Mouse (Mus musculus) heart, embryonic 13.5 days (tissue): ENCODE measurements around the gene Akirin2. TPM values are rescaled to one million over a fixed set of nuclear protein-coding genes. Genes with fewer than 3 reads are reported as not detected.
A peak's percentile ranks its signal among the peaks of the same experiment; 100 is the strongest.

Experiments
- ATAC-seq: fragments of 200-750 bp; cut with Nextera tagmentation; 2 replicates; pipeline ENCODE4 v1.8.0; 2017; ENCODE audit warnings: moderate TSS enrichment; ENCODE audit not compliant: insufficient number of reproducible peaks, low FRiP score, low TSS enrichment; ENCODE audit errors: extremely low read depth
- H3K27ac ChIP-seq: fragments of 300-500 bp; sonication (generic); replicated peaks from 2 replicates; pipeline ENCODE4 v1.5.1; 2015; ENCODE audit warnings: moderate library complexity, mild to moderate bottlenecking, inconsistent platforms
- H3K27me3 ChIP-seq: fragments of 300-500 bp; sonication (generic); replicated peaks from 2 replicates; pipeline ENCODE4 v1.6.1; 2015; ENCODE audit warnings: mild to moderate bottlenecking, inconsistent platforms
- H3K36me3 ChIP-seq: fragments of 300-500 bp; sonication (generic); 2 replicates; pipeline ENCODE4 v1.6.1; 2015; ENCODE audit warnings: mild to moderate bottlenecking, inconsistent platforms
- H3K4me1 ChIP-seq: fragments of 300-500 bp; sonication (generic); 2 replicates; pipeline ENCODE4 v1.6.1; 2015; ENCODE audit warnings: inconsistent platforms
- H3K4me2 ChIP-seq: fragments of 300-500 bp; sonication (generic); 2 replicates; pipeline ENCODE4 v1.6.1; 2015; ENCODE audit warnings: inconsistent platforms, mild to moderate bottlenecking, moderate library complexity
- H3K4me3 ChIP-seq: fragments of 300-500 bp; sonication (generic); 2 replicates; pipeline ENCODE4 v1.5.1; 2015; ENCODE audit warnings: moderate library complexity, mild to moderate bottlenecking, inconsistent platforms
- H3K9ac ChIP-seq: fragments of 300-500 bp; sonication (generic); 2 replicates; pipeline ENCODE4 v1.6.1; 2015; ENCODE audit warnings: inconsistent platforms, mild to moderate bottlenecking, moderate library complexity
- H3K9me3 ChIP-seq: fragments of 300-500 bp; sonication (generic); 2 replicates; pipeline ENCODE4 v1.6.1; 2016; ENCODE audit warnings: inconsistent platforms
- WGBS: fragments of 180-500 bp; shearing (Covaris S2); methylation state at CpG from one replicate; pipeline ENCODE4 v1.1.7; 2015; ENCODE audit warnings: mixed read lengths; 5-methylcytosine and 5-hydroxymethylcytosine counted together
- polyA plus RNA-seq: library from polyadenylated mRNA; unstranded; fragments of >200 nt; fragmentation: Nextera tagmentation; extraction: Ambion mirVana; gene quantifications from 2 replicates; pipeline ENCODE4 v1.2.1, GENCODE M21; 2015

The Akirin2 gene
- polyA plus RNA-seq, 1 experiment from 2014 or later, result 36.9 TPM

- Histone ChIP-seq H3K9me3 (no peaks in the 10 kb centered on the region), H3K4me3 (no peak overlapping the region), H3K27me3 (no peaks in the 10 kb centered on the region), H3K36me3 (peaks cover 70% of the 10 kb centered on the region), H3K9ac (peak overlapping the region; percentile 21; the same call in 1 of the 2 replicates), H3K4me2 (peak overlapping the region; percentile 20; the same call in 1 of the 2 replicates), H3K27ac (peak overlapping the region; percentile 63), H3K4me1 (peaks cover 19% of the 10 kb centered on the region)
- ATAC-seq, result no peak
- WGBS, result 56% methylated on average over 7 of the region's 7 CpGs
Measured at GRCm38 (mm10) chr4:34584871-34585607, 34.3 kb downstream of the Akirin2 start.

GRCm38 (mm10) chr4:34603123-34603522, 52.4 kb downstream of the Akirin2 start:
- Histone ChIP-seq H3K4me1 (no peaks in the 10 kb centered on the region), H3K36me3 (peaks cover 78% of the 10 kb centered on the region), H3K27me3 (no peaks in the 10 kb centered on the region), H3K4me3 (no peak overlapping the region), H3K4me2 (no peak overlapping the region), H3K9me3 (no peaks in the 10 kb centered on the region), H3K9ac (no peak overlapping the region), H3K27ac (no peak overlapping the region)
- ATAC-seq, result no peak
- WGBS, result 94% methylated on average over 6 of the region's 6 CpGs

GRCm38 (mm10) chr4:34606658-34607057, 55.9 kb downstream of the Akirin2 start:
- no peaks in the 10 kb centered on the region for H3K4me1 ChIP-seq
- H3K36me3 ChIP-seq, result peaks cover 62% of the 10 kb centered on the region
- H3K4me3 ChIP-seq, result no peak overlapping the region
- ATAC-seq, result no peak
- no peak overlapping the region for H3K4me2 ChIP-seq
- no peak overlapping the region for H3K27ac ChIP-seq
- H3K9me3 ChIP-seq, result no peaks in the 10 kb centered on the region
- no peaks in the 10 kb centered on the region for H3K27me3 ChIP-seq
- H3K9ac ChIP-seq, result no peak overlapping the region
- WGBS, result 93% methylated on average over 10 of the region's 10 CpGs

DNA sequence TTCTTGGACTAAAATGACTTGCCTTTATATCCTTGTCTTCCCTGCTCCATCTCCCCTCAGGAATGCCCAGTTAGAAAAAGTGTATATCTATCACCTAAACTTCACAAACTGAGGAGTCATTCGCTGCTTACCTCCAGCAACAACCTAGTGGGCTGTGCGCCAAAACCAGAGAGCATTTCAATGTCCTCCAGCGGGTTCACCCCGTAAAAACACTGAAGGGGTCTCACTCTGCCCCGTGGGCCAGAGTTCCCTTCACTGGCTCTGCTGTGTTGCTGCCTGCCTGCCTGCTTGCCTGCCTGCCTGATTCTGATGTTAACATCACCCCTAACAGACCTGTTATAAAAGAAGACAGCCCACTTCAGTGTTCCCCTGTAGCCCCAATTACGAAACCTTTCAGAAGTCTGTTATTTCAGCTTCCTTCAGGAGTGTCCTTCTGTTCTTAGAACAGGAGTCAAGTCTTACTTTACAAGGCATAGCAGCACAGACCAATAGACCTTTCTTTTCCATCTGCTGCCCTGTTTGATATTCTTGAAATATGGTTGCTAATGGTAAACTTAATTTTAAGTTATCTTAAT, 62.9 kb downstream of the Akirin2 start:
- Histone ChIP-seq H3K4me2 (peak overlapping the region; percentile 71), H3K27me3 (no peaks in the 10 kb centered on the region), H3K4me1 (peaks cover 24% of the 10 kb centered on the region), H3K9me3 (no peaks in the 10 kb centered on the region), H3K27ac (no peak overlapping the region), H3K36me3 (peaks cover 15% of the 10 kb centered on the region), H3K9ac (peak overlapping the region; percentile 91), H3K4me3 (peak overlapping the region; percentile 79)
- 70% methylated on average over 6 of the region's 6 CpGs for WGBS
- no peak for ATAC-seq

DNA sequence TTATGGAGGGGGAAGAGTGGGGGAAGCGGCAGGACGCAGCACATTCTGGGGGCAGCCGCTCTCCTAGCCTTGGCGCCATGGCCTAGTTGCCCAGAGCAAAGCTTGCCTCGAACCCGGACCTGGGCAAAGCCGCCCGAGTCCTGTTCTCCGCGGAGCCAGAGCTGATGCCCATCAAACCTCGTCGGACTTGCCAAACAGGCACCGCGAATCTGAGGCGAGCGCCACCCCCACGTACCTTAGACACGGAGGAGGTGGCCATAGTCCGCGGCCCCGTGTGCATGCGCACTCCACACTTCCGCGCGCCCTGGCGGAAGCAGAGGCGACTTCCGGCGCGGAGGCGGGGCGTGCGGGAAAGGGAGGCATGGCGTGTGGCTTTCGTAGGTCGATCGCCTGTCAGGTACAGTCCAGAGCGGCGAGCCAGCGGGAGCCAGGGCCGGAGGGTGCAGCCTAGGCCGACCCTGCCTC, 63.9 kb downstream of the Akirin2 start, which contains the start of the genes Orc3 and Rars2:
Gene Orc3 (minus strand): TSS at position 315 of the 465 bp plus-strand sequence.
Gene Rars2 (plus strand): TSS at position 328 of the 465 bp plus-strand sequence.
- WGBS, result under 1% methylated on average over 42 of the region's 42 CpGs
- peak within 1 kb of the TSS; percentile 71 for H3K4me2 ChIP-seq
- H3K27ac ChIP-seq, result peak within 1 kb of the TSS; percentile 86
- peaks cover 24% of the 10 kb centered on the region for H3K4me1 ChIP-seq
- peak within 1 kb of the TSS; percentile 79 for H3K4me3 ChIP-seq
- H3K27me3 ChIP-seq, result no peaks in the 10 kb centered on the region
- H3K9me3 ChIP-seq, result no peaks in the 10 kb centered on the region
- H3K9ac ChIP-seq, result peak within 1 kb of the TSS; percentile 91
- ATAC-seq, result peak; percentile 93
- H3K36me3 ChIP-seq, result peaks cover 7% of the 10 kb centered on the region

GRCm38 (mm10) chr4:34615303-34615702, 64.6 kb downstream of the Akirin2 start:
- WGBS, result under 1% methylated on average over 13 of the region's 13 CpGs
- H3K27ac ChIP-seq, result peak overlapping the region; percentile 86
- no peaks in the 10 kb centered on the region for H3K27me3 ChIP-seq
- peaks cover 24% of the 10 kb centered on the region for H3K4me1 ChIP-seq
- H3K9me3 ChIP-seq, result no peaks in the 10 kb centered on the region
- peak overlapping the region; percentile 71 for H3K4me2 ChIP-seq
- peak overlapping the region; percentile 79 for H3K4me3 ChIP-seq
- peak overlapping the region; percentile 91 for H3K9ac ChIP-seq
- H3K36me3 ChIP-seq, result peaks cover 4% of the 10 kb centered on the region; the same call in 1 of the 2 replicates
- no peak for ATAC-seq

GRCm38 (mm10) chr4:34616146-34616545, 65.4 kb downstream of the Akirin2 start:
- no peak for ATAC-seq
- WGBS, result 77% methylated on average over 8 of the region's 8 CpGs
- Histone ChIP-seq H3K27me3 (no peaks in the 10 kb centered on the region), H3K9ac (peak overlapping the region; percentile 91), H3K4me3 (peak overlapping the region; percentile 79), H3K36me3 (peaks cover 4% of the 10 kb centered on the region; the same call in 1 of the 2 replicates), H3K9me3 (no peaks in the 10 kb centered on the region), H3K4me1 (peaks cover 24% of the 10 kb centered on the region), H3K27ac (no peak overlapping the region), H3K4me2 (peak overlapping the region; percentile 71)

Other genes starting within 250 kb of the Akirin2 start
- gene Orc3, start 64.0 kb downstream of the Akirin2 start, polyA plus RNA-seq, result 61.5 and 66.8 TPM in 2 replicates
- 44.6 and 50.8 TPM in 2 replicates for gene Rars2, start 64.0 kb downstream of the Akirin2 start, polyA plus RNA-seq
- 43.9 and 45.4 TPM in 2 replicates for gene Slc35a1, start 136.5 kb downstream of the Akirin2 start, polyA plus RNA-seq
- 0.24 TPM in 1 of 2 replicates, not detected in the other for gene Cfap206, start 179.3 kb downstream of the Akirin2 start, polyA plus RNA-seq
- not detected in 2 replicates for gene Gm136, start 205.3 kb downstream of the Akirin2 start, polyA plus RNA-seq
- gene Smim8, start 227.5 kb downstream of the Akirin2 start, polyA plus RNA-seq, result 56.8 and 58.9 TPM in 2 replicates